Mouse (Mus musculus) limb, embryonic 11.5 days (tissue): ENCODE measurements around the gene Gsk3a. TPM values are rescaled to one million over a fixed set of nuclear protein-coding genes. Genes with fewer than 3 reads are reported as not detected.
A peak's percentile ranks its signal among the peaks of the same experiment; 100 is the strongest.

ENCODE experiments used
- ATAC-seq: fragments of 200-750 bp; cut with Nextera tagmentation; 2 replicates; pipeline ENCODE4 v1.8.0; 2017; ENCODE audit warnings: low read depth; ENCODE audit not compliant: insufficient number of reproducible peaks, low FRiP score, low TSS enrichment
- DNase-seq: peaks from one replicate; pipeline ENCODE4 v3.0.0-alpha.2; 2015; ENCODE audit warnings: low spot score
- H3K27ac ChIP-seq: fragments of 300-500 bp; sonication (generic); replicated peaks from 2 replicates; pipeline ENCODE4 v1.5.1; 2014; ENCODE audit warnings: low read depth, mild to moderate bottlenecking, low read length
- H3K27me3 ChIP-seq: fragments of 300-500 bp; sonication (generic); 2 replicates; pipeline ENCODE4 v1.6.1; 2014; ENCODE audit warnings: mild to moderate bottlenecking, low read length, mixed read lengths; ENCODE audit not compliant: control insufficient read depth, insufficient read depth
- H3K36me3 ChIP-seq: fragments of 300-500 bp; sonication (generic); 2 replicates; pipeline ENCODE4 v1.6.1; 2014; ENCODE audit warnings: mild to moderate bottlenecking, low read length, moderate library complexity, mixed read lengths; ENCODE audit not compliant: control insufficient read depth, insufficient read depth
- H3K4me1 ChIP-seq: fragments of 300-500 bp; sonication (generic); 2 replicates; pipeline ENCODE4 v1.6.1; 2014; ENCODE audit warnings: low read length, mixed read lengths; ENCODE audit not compliant: control insufficient read depth, insufficient read depth
- H3K4me2 ChIP-seq: fragments of 300-500 bp; sonication (generic); 2 replicates; pipeline ENCODE4 v1.6.1; 2014; ENCODE audit warnings: low read depth, mild to moderate bottlenecking, moderate library complexity; ENCODE audit not compliant: severe bottlenecking
- H3K4me3 ChIP-seq: fragments of 300-500 bp; sonication (generic); 2 replicates; pipeline ENCODE4 v1.5.1; 2014; ENCODE audit warnings: low read depth, low read length
- H3K9ac ChIP-seq: fragments of 300-500 bp; sonication (generic); 2 replicates; pipeline ENCODE4 v1.6.1; 2014; ENCODE audit warnings: mild to moderate bottlenecking, low read length
- H3K9me3 ChIP-seq: fragments of 300-500 bp; sonication (generic); 2 replicates; pipeline ENCODE4 v1.6.1; 2016; ENCODE audit warnings: low read length; ENCODE audit not compliant: control insufficient read depth
- WGBS: fragments of 180-500 bp; shearing (Covaris S2); extraction: QIAGEN DNeasy Blood & Tissue Kit; methylation state at CpG from one replicate; pipeline ENCODE4 v1.1.7; 2014; 5-methylcytosine and 5-hydroxymethylcytosine counted together
- polyA plus RNA-seq: library from polyadenylated mRNA; unstranded; fragments of >200 nt; fragmentation: Nextera tagmentation; extraction: Ambion mirVana; gene quantifications from 2 replicates; pipeline ENCODE4 v1.2.1, GENCODE M21; 2014

Gene Gsk3a
- polyA plus RNA-seq, 1 experiment from 2014 or later: 17.3 TPM

DNA sequence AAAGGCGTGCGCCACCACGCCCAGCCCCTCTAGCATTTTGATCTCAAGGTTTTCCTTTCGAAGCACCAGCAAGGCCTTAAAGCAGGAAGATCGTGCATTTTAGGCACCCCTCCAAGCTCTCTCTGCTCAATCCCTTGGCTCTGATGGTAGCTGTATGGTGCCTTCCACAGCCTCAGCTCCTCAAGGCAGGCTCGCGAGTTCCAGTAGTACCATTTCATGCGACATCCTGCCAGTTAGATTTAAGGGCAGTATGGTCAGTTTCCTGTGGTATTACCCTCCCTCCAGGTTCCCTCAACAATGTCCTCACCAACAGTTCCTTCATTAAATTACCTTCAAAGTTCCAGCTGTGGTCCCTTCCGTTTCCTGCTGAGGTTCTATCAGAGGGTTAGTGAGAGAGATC lies 41.5 kb downstream of the Gsk3a start:
- Histone ChIP-seq H3K27me3 (no peaks in the 10 kb centered on the region), H3K4me2 (no peak overlapping the region), H3K36me3 (no peaks in the 10 kb centered on the region), H3K4me1 (no peaks in the 10 kb centered on the region), H3K4me3 (no peak overlapping the region), H3K9ac (no peak overlapping the region), H3K9me3 (no peaks in the 10 kb centered on the region), H3K27ac (no peak overlapping the region)
- whole genome bisulfite sequencing: 84% methylated on average over 9 of the region's 9 CpGs
- DNase-seq (no peak), ATAC-seq (no peak)

GRCm38 (mm10) chr7:25195148-25195547 lies 42.5 kb downstream of the Gsk3a start:
- DNase-seq: no peak
- Histone ChIP-seq H3K9ac (no peak overlapping the region), H3K27me3 (no peaks in the 10 kb centered on the region), H3K9me3 (no peaks in the 10 kb centered on the region), H3K27ac (no peak overlapping the region), H3K36me3 (no peaks in the 10 kb centered on the region), H3K4me2 (no peak overlapping the region), H3K4me1 (no peaks in the 10 kb centered on the region), H3K4me3 (no peak overlapping the region)
- WGBS: 67% methylated on average over 3 of the region's 3 CpGs
- ATAC-seq: no peak

DNA sequence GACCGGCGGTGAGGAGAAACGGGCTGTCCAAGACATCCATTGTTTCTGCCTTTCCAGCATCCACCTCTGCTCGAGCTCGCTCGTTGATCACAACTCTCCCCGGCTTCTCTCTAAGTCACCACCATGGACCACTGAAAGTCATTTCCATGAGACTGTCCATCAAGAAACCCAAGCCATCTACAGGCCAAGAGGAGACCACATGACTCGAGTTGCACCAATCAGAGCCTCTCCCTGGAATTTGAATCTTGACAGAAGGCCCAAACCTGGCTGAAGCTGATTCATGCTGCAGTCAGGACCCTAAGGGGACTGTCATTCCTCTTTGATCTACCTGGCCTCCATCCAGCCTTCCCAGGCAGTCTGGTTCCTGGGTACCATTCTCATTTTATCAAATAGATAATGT lies 45.5 kb downstream of the Gsk3a start:
- Histone ChIP-seq H3K4me2 (no peak overlapping the region), H3K4me1 (no peaks in the 10 kb centered on the region), H3K4me3 (no peak overlapping the region), H3K36me3 (no peaks in the 10 kb centered on the region), H3K9ac (no peak overlapping the region), H3K27ac (no peak overlapping the region), H3K27me3 (no peaks in the 10 kb centered on the region), H3K9me3 (no peaks in the 10 kb centered on the region)
- DNase-seq: no peak
- WGBS: 77% methylated on average over 8 of the region's 8 CpGs
- no peak for ATAC-seq

- Histone ChIP-seq H3K9me3 (no peaks in the 10 kb centered on the region), H3K4me2 (no peak overlapping the region), H3K9ac (no peak overlapping the region), H3K27me3 (no peaks in the 10 kb centered on the region), H3K36me3 (no peaks in the 10 kb centered on the region), H3K4me1 (no peaks in the 10 kb centered on the region), H3K27ac (no peak overlapping the region), H3K4me3 (no peak overlapping the region)
- ATAC-seq (no peak), DNase-seq (no peak)
- 89% methylated on average over 11 of the region's 11 CpGs for WGBS
Observed at GRCm38 (mm10) chr7:25190806-25191205, 46.8 kb downstream of the Gsk3a start.

DNA sequence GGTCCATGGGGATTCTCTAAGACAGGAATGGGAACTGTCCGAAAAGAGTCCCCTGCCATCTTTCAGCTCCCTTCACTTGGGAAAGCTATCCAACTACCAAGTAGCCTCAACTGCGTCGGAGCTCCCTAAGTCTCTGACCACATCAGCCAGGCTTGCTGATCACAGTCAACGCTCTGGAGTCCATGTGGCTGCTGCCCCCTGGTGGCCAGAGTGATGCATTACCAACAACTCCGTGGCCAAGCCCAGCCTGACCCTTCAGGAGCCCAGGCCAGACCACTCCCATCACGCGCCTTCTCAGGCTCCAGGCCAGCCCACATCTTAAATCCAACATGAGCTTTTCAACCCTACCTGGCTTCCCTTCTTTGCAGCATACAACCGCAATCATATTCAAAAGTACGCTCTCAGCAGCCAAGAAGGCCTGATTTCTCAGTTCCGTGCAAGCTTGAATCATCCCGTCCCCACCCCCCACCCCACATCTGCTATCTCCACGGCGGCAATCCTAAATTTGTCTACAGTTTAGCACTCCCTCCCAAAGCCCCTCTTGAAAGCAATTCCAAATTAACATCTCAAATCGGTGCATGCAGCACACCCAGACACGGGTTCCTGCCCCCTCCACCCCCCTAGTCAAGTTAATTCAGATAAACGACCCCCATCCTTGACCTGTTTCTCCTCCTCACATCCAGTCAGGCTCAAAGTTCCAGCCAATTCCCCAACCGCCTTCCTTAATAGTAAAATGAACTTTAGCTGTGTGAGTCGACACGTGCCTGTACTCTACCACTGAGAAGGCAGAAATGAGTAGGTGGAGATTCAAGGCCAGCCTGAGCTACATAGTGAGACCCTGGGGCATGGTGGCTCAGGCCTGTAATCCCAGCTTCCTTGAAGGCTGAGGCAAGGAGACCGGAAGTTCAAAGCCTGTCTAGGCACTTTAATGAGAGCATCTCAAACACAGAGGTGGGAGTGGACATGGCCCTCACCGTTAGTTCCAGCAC lies 49.7 kb downstream of the Gsk3a start:
- Histone ChIP-seq H3K4me1 (no peaks in the 10 kb centered on the region), H3K36me3 (no peaks in the 10 kb centered on the region), H3K9ac (no peak overlapping the region), H3K4me3 (no peak overlapping the region), H3K27me3 (peaks cover 7% of the 10 kb centered on the region; the same call in 1 of the 2 replicates), H3K4me2 (no peak overlapping the region), H3K9me3 (no peaks in the 10 kb centered on the region), H3K27ac (no peak overlapping the region)
- WGBS: 23% methylated on average over 21 of the region's 21 CpGs
- ATAC-seq: peak; percentile 80
- peak; percentile 97 for DNase-seq

DNA sequence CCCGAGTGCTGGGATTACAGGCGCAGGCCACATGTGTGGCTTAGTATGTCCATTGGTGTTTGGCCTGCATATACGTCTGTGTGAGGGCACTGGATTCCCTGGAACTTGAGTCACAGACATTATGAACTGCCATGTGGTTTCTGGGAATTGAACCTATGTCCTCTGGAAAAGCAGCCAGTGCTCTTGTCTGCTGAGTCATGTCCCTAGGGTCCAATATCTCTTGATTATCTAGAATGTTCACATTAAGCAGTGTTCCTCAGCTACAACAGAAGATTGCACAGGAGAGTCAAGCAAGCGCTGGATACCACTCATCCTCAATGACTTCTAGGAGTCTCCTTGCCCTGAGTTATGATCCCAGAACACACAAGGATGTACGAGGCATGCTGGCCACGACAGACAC lies 53.6 kb downstream of the Gsk3a start:
- ATAC-seq: no peak
- H3K4me3 ChIP-seq: no peak overlapping the region
- H3K9ac ChIP-seq: 0 out of 2 replicates have a peak overlapping the region, but pooled peaks have one; percentile 3
- DNase-seq: no peak
- H3K36me3 ChIP-seq: no peaks in the 10 kb centered on the region
- H3K27ac ChIP-seq: no peak overlapping the region
- H3K4me1 ChIP-seq: 0 out of 2 replicates have a peak, but pooled peaks cover 7% of the 10 kb centered on the region
- no peaks in the 10 kb centered on the region for H3K9me3 ChIP-seq
- H3K27me3 ChIP-seq: peaks cover 40% of the 10 kb centered on the region
- no peak overlapping the region for H3K4me2 ChIP-seq
- WGBS: 83% methylated on average over 6 of the region's 6 CpGs

GRCm38 (mm10) chr7:25181814-25182213 lies 55.8 kb downstream of the Gsk3a start:
- DNase-seq (peak; percentile 41), ATAC-seq (no peak)
- Histone ChIP-seq H3K27ac (no peak overlapping the region), H3K9ac (no peak overlapping the region), H3K27me3 (peaks cover 63% of the 10 kb centered on the region), H3K36me3 (no peaks in the 10 kb centered on the region), H3K9me3 (no peaks in the 10 kb centered on the region), H3K4me3 (no peak overlapping the region), H3K4me2 (0 out of 2 replicates have a peak overlapping the region, but pooled peaks have one; percentile 10), H3K4me1 (peaks cover 11% of the 10 kb centered on the region; the same call in 1 of the 2 replicates)
- 4% methylated on average over 21 of the region's 21 CpGs for WGBS

DNA sequence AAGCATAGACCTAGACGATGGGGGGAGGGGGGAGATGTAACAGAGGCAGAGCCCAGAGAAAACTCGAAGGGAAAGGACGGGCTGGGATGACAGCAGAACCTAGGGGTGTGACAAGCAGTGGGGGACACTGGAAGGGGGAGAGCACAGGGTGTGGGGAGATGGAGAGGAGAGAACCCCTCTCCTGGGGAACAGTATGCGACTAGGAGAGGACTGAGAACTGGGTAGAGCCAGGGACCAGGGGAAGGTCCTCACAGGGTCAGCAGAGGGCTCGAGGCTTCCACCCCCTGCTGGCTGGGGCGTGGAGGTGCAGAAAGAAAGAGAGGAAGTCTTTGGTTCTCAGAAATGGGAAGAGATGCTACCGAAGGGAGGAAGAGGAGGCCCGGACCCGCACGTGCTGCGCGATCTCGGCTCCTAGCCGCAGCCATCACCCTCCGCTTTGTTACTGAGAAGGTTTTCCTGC lies 56.3 kb downstream of the Gsk3a start:
- no peaks in the 10 kb centered on the region for H3K9me3 ChIP-seq
- no peak overlapping the region for H3K9ac ChIP-seq
- 2% methylated on average over 15 of the region's 15 CpGs for WGBS
- ATAC-seq (no peak), DNase-seq (peak; percentile 58)
- no peak overlapping the region for H3K4me3 ChIP-seq
- no peak overlapping the region for H3K27ac ChIP-seq
- no peaks in the 10 kb centered on the region for H3K36me3 ChIP-seq
- H3K4me2 ChIP-seq: 0 out of 2 replicates have a peak overlapping the region, but pooled peaks have one; percentile 10
- peaks cover 11% of the 10 kb centered on the region; the same call in 1 of the 2 replicates for H3K4me1 ChIP-seq
- peaks cover 67% of the 10 kb centered on the region for H3K27me3 ChIP-seq
